Mouse (Mus musculus): ENCODE measurements at regions not wholly inside any gene's neighbourhood (a gene's known extent, or its start where the extent isn't known, plus 50 kb on each side); places are given as distances from the start of the nearest gene placed in this dataset.
"Not testable (repeated sequence)": the region's sequence is repeated elsewhere in the genome, so short reads cannot be mapped to it uniquely, and the experiment has no call there.

- DNase-seq: peak in 1 of 2 experiments; percentile 2
Observed at GRCm38 (mm10) chr13:26235941-26236340, 534.0 kb downstream of the Hdgfl1 start.

GRCm38 (mm10) chr13:26234703-26235102 is 535.3 kb downstream of the Hdgfl1 start:
- no peak for DNase-seq

GRCm38 (mm10) chr13:26217299-26217698 is 552.7 kb downstream of the Hdgfl1 start:
- no peak for DNase-seq

- no peak for DNase-seq
Observed at GRCm38 (mm10) chr13:26216579-26216978, 553.4 kb downstream of the Hdgfl1 start.

GRCm38 (mm10) chr13:26205532-26206105 is 564.3 kb downstream of the Hdgfl1 start:
- no peak for DNase-seq

GRCm38 (mm10) chr13:26194646-26195045 is 575.3 kb downstream of the Hdgfl1 start:
- DNase-seq: no peak

GRCm38 (mm10) chr13:26183879-26184278 is 586.1 kb downstream of the Hdgfl1 start:
- DNase-seq: no peak

- DNase-seq: no peak
Observed at GRCm38 (mm10) chr13:26171891-26172482, 598.0 kb downstream of the Hdgfl1 start.

- DNase-seq: no peak
Observed at GRCm38 (mm10) chr13:26169641-26170040, 600.3 kb downstream of the Hdgfl1 start.

- peak; percentile 62 to 63 for DNase-seq
Observed at GRCm38 (mm10) chr13:26158703-26159102, 611.3 kb downstream of the Hdgfl1 start.

- peak; percentile 98 to 99 for DNase-seq
Observed at GRCm38 (mm10) chr13:26154701-26155471, 615.1 kb downstream of the Hdgfl1 start.

- DNase-seq: no peak
Observed at GRCm38 (mm10) chr13:26154251-26154650, 615.7 kb downstream of the Hdgfl1 start.

GRCm38 (mm10) chr13:26153093-26153492 is 616.9 kb downstream of the Hdgfl1 start:
- DNase-seq: no peak

GRCm38 (mm10) chr13:26150426-26150825 is 619.5 kb downstream of the Hdgfl1 start:
- no peak for DNase-seq

GRCm38 (mm10) chr13:26142811-26143210 is 627.2 kb downstream of the Hdgfl1 start:
- DNase-seq: no peak

- DNase-seq: peak in 1 of 2 experiments; percentile 5
Observed at GRCm38 (mm10) chr13:26119363-26119762, 650.6 kb downstream of the Hdgfl1 start.

- no peak for DNase-seq
Observed at GRCm38 (mm10) chr13:26114136-26114535, 655.8 kb downstream of the Hdgfl1 start.

- not testable (repeated sequence) for DNase-seq
Observed at GRCm38 (mm10) chr13:26113723-26114122, 656.2 kb downstream of the Hdgfl1 start.

GRCm38 (mm10) chr13:26112579-26112978 is 657.4 kb downstream of the Hdgfl1 start:
- no peak for DNase-seq

GRCm38 (mm10) chr13:26109013-26109412 is 661.0 kb downstream of the Hdgfl1 start:
- no peak for DNase-seq

- no peak for DNase-seq
Observed at GRCm38 (mm10) chr13:26088727-26089126, 681.2 kb downstream of the Hdgfl1 start.

GRCm38 (mm10) chr13:26080814-26081213 is 689.2 kb downstream of the Hdgfl1 start:
- no peak for DNase-seq

GRCm38 (mm10) chr13:26080302-26080701 is 689.7 kb downstream of the Hdgfl1 start:
- no peak for DNase-seq

- no peak for DNase-seq
Observed at GRCm38 (mm10) chr13:26079362-26079761, 690.6 kb downstream of the Hdgfl1 start.
